Mouse (Mus musculus): ENCODE data around the gene Sertad1.
"Not testable (repeated sequence)": the region's sequence is repeated elsewhere in the genome, so short reads cannot be mapped to it uniquely, and the experiment has no call there.

Gene Sertad1

GRCm38 (mm10) chr7:27473156-27473834 is 13.4 kb upstream of the Sertad1 start, which contains the start of gene Sertad3:
Gene Sertad3, plus strand, starts transcription at chr7:27473768.
- peak; percentile 100 for DNase-seq (ENCODE audit: low spot score)

GRCm38 (mm10) chr7:27473835-27474489 is 12.7 kb upstream of the Sertad1 start:
- no peak for DNase-seq (ENCODE audit: low spot score)

- DNase-seq (ENCODE audit: low spot score), result peak; percentile 99
Observed at GRCm38 (mm10) chr7:27474490-27474954, 12.2 kb upstream of the Sertad1 start.

- no peak for DNase-seq (ENCODE audit: low spot score)
Observed at GRCm38 (mm10) chr7:27475596-27475995, 11.1 kb upstream of the Sertad1 start.

- DNase-seq (ENCODE audit: low spot score), result no peak
Observed at GRCm38 (mm10) chr7:27476098-27476635, 10.5 kb upstream of the Sertad1 start.

GRCm38 (mm10) chr7:27478561-27478960 is 8.1 kb upstream of the Sertad1 start:
- no peak for DNase-seq (ENCODE audit: low spot score)

- DNase-seq (ENCODE audit: low spot score), result no peak
Observed at GRCm38 (mm10) chr7:27479750-27480149, 7.0 kb upstream of the Sertad1 start.

- DNase-seq (ENCODE audit: low spot score), result no peak
Observed at GRCm38 (mm10) chr7:27480506-27480905, 6.2 kb upstream of the Sertad1 start.

GRCm38 (mm10) chr7:27480927-27481626 is 5.6 kb upstream of the Sertad1 start:
- DNase-seq (ENCODE audit: low spot score), result no peak

GRCm38 (mm10) chr7:27481627-27481969 is 5.1 kb upstream of the Sertad1 start:
- peak; percentile 93 for DNase-seq (ENCODE audit: low spot score)

- DNase-seq (ENCODE audit: low spot score), result no peak
Observed at GRCm38 (mm10) chr7:27483860-27484259, 2.9 kb upstream of the Sertad1 start.

GRCm38 (mm10) chr7:27486102-27486769 is 474 bp upstream of the Sertad1 start:
- no peak for DNase-seq (ENCODE audit: low spot score)

GRCm38 (mm10) chr7:27487740-27488268 is 1.1 kb downstream of the Sertad1 start:
- peak; percentile 87 for DNase-seq (ENCODE audit: low spot score)

- DNase-seq (ENCODE audit: low spot score), result no peak
Observed at GRCm38 (mm10) chr7:27489270-27489869, 2.7 kb downstream of the Sertad1 start.

- no peak for DNase-seq (ENCODE audit: low spot score)
Observed at GRCm38 (mm10) chr7:27490227-27490542, 3.5 kb downstream of the Sertad1 start.

- DNase-seq (ENCODE audit: low spot score), result peak; percentile 95
Observed at GRCm38 (mm10) chr7:27490543-27491329, 4.0 kb downstream of the Sertad1 start.

GRCm38 (mm10) chr7:27491856-27492255 is 5.1 kb downstream of the Sertad1 start:
- DNase-seq (ENCODE audit: low spot score), result no peak

- DNase-seq (ENCODE audit: low spot score), result no peak
Observed at GRCm38 (mm10) chr7:27493022-27493421, 6.3 kb downstream of the Sertad1 start.

GRCm38 (mm10) chr7:27493450-27493849 is 6.7 kb downstream of the Sertad1 start:
- DNase-seq (ENCODE audit: low spot score), result no peak

GRCm38 (mm10) chr7:27494659-27495367 is 8.1 kb downstream of the Sertad1 start:
- not testable (repeated sequence) for DNase-seq (ENCODE audit: low spot score)
